Mouse (Mus musculus) ES-E14 (cell line): Measurements from ENCODE around the gene Shank3.

ENCODE experiments used
- CHD2 ChIP-seq: IDR thresholded peaks from 2 replicates; pipeline ENCODE4 v1.6.1; 2014; ENCODE audit warnings: mild to moderate bottlenecking, low read depth, low read length, inconsistent platforms
- HCFC1 ChIP-seq: IDR thresholded peaks from 2 replicates; pipeline ENCODE4 v1.6.1; 2012; ENCODE audit warnings: low read length, inconsistent platforms, borderline replicate concordance; ENCODE audit not compliant: insufficient read depth
- MAFK ChIP-seq: IDR thresholded peaks from 2 replicates; pipeline ENCODE4 v1.6.1; 2014; ENCODE audit warnings: mild to moderate bottlenecking, low read depth, low read length, inconsistent platforms; ENCODE audit not compliant: insufficient read depth
- ZC3H11A ChIP-seq: IDR thresholded peaks from 2 replicates; pipeline ENCODE4 v1.6.1; 2012; ENCODE audit warnings: low read depth, mild to moderate bottlenecking, inconsistent platforms, low read length, borderline replicate concordance

DNA sequence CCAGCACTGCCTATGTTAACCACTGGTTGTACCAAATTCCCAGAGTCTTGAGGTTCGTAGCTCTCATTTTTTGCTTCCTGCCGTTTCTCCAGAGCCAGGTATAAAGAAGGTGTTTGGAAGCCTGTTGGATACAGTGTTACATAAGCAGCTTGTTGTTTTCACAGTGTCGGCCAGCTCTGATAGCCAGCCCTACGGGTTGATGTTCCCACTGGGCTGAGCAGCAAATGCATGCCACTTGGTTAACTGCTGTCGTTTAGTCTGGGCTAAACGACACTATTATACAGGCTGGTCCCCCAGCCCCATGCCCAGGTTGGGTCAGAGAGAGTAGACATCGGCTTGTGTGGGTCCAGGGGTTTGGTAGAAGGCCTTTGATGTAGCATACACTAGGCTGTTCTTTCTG is 22.5 kb downstream of the Shank3 start:
- no peak for TF ChIP-seq ZC3H11A
- no peak for TF ChIP-seq HCFC1
- TF ChIP-seq CHD2, result no peak
- no peak for TF ChIP-seq MAFK
